Mouse (Mus musculus): ENCODE measurements around the gene Manbal.

Manbal gene

DNA sequence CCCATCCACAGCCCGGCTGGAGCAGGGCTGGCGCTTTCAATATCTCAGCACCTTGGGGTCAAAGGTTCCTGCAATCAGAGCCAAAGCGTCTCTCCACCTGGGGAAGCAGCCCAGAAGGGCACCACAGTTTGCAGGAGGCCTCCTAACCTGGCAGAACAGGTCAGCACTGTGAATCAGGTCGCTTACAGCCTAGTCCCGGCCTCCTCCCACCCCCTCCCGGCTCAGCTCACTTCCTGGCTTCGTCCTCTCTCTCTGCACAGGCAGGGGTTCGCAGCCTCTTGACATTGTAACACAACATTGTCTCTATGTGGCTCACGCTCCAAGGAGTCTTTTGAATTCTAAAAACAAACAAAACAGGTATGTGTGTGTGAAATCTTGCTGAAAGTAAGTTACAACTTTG is 66.6 kb downstream of the Manbal start:
- DNase-seq (ENCODE audit: low spot score in 2 of 2): no peak

- DNase-seq (ENCODE audit: low spot score in 2 of 2): no peak
Observed at GRCm38 (mm10) chr2:157434497-157434896, 67.1 kb downstream of the Manbal start.

- no peak for DNase-seq (ENCODE audit: low spot score in 2 of 2)
Observed at GRCm38 (mm10) chr2:157436496-157436895, 69.1 kb downstream of the Manbal start.

- no peak for DNase-seq (ENCODE audit: low spot score in 2 of 2)
Observed at GRCm38 (mm10) chr2:157437123-157437522, 69.7 kb downstream of the Manbal start.

DNA sequence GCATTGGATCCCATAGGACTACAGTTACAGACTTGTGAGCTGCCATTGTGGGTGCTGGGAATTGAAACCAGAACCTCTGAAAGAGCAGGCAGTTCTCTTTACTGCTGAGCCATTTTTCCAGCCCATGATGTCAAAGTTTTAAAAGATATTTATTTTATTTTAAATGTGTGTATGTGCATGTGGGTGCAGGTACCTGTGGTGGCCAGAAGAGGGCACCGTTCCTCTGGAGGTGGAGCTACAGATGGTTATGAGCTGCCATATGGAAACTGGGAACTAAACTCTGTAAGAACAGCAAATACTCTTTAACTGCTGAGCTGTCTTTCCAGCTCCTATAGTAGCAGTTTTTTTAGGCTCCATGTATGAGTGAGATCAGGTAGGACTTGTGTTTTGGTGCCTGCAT is 74.0 kb downstream of the Manbal start:
- DNase-seq (ENCODE audit: low spot score in 2 of 2): no peak

Data from heart, adult 9 months (tissue).